Mouse (Mus musculus) cerebellum, adult 9-11 months (tissue): ENCODE measurements around the gene Fars2.
A peak's percentile ranks its signal among the peaks of the same experiment; 100 is the strongest.
"Not testable (repeated sequence)": the region's sequence is repeated elsewhere in the genome, so short reads cannot be mapped to it uniquely, and the experiment has no call there.

Experiments
- DNase-seq: peaks from one replicate; pipeline ENCODE4 v3.0.0; 2022

The Fars2 gene

DNA sequence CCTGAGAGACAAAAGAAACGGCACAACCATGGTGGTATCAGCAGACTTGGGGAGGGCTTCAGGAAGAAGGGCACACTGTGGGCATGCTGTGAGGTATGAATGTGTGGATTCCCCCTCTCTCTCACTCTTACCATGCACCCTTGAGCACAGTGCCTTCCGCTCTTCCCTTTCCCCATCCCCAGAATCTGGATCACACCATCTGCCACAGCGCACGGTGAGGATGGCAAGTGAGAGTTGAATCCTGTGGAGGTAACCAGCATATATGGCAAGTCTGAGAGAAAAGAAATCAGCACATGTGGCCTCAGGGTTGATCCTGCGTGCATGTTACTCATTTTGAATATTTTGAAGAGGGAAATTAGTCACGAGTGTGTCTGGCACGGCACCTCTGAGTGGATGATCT is 274.7 kb downstream of the Fars2 start:
- DNase-seq: no peak

DNA sequence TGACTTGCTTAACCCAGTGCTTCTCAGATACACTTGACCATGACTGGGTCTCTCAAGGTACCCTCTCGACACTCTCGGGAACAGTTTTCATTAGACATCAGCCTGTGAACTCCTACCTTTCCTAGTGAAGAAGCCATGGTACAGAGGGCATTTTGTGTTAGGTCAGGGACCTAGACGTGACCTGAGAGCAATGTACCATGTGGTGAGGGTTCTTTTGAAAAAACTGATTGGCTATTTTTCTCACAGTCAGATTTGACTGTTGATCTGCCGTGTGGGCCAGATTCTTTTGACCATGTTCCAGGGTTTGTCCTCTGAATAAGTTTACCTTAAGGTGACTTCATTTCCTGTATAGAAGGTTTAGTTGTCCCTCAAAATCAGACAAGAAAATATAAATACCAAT is 275.5 kb downstream of the Fars2 start:
- DNase-seq: no peak

DNA sequence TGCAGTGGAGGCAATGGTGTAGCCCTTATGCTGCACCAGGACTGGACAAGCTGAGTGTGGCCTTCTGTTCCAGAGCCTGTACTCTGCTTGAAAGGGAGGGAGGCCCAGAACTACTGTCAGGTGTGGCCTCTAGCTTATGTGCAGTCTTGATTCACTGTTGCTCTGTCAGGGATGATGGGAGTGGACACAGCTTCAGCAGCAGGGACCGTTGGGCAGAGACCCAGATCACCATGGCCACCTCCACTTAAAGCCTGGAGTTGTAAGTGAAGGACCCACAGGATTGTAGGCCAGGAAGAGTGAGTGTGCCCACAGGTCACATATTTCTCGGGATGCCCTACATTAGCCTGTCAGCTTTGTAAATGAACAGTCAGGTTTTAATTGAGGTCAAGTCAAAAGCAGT is 283.8 kb downstream of the Fars2 start:
- DNase-seq: no peak

DNA sequence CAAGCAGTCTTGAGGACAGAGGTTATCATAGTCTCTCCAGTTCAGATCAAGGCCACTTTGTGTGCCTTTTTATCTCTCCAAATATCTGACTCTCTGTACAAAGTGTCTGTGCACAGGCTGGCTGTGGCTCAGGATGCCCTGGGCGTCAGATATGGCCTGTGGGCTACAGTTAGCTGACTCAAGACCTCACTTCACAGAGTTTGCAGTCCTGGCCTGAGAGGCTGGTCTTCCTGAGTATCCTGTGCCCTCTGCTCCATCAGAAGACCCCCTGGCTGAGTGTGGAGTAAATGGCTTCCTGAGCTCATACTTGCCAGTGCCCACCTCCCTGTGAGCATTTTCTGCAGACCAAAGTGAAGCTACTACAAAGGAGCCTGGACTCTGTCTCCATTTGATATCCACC is 296.1 kb downstream of the Fars2 start:
- DNase-seq: no peak

DNA sequence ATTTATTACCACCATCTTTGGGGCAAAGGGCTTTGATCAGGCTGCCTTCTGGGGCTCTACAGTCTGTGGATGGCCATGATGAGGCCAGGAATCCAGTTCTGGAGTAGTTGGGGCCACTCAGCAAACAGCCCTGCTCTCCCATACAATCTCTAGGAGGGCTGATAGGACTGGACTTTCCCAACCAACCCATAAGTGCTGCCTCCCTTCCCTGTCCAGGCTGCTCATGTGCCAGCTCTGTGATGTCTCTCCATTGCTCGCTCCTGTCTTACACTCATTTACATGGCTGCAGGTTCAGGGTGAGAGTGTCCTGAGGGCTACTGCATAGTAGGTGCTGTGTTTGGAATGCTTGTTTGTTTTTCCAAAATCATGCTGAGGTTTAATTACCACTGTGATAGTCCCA is 298.0 kb downstream of the Fars2 start:
- no peak for DNase-seq

DNA sequence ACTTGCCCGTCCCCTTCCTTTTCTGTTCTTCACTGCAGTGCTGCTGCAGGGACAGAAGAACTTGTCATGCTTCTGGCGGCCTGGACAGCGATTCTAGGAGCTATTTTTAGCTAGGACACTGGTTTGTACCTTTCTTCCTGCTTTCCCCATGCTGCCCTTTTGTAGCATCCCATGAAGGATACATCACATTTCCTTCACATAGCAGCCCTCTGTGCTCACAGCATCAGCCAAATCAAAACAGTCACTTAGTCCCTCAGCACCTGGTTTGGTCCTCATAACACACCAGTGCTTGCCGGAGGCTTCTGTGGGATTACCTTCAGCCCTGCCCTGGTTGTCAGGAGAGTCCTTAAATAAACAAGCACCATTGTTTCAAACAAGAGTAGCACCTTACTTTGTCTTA is 299.3 kb downstream of the Fars2 start:
- no peak for DNase-seq

DNA sequence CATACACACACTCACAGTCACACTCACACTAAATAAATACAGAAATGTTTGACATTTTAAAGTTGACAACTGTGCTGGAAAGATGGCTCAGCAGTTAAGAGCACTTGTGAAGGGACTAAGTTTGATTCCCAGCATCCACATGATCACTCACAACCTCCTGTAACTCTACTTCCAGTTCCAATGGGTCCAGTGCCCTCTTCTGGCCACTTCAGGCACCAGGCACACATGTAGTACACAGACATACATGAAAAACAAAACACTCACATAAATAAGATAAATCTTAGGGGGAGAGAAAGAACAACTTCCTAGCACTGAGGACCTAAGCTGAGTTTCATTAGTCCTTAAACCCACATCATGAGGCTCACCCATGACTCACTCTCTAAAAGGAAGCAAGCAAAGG is 302.1 kb downstream of the Fars2 start:
- DNase-seq: no peak

DNA sequence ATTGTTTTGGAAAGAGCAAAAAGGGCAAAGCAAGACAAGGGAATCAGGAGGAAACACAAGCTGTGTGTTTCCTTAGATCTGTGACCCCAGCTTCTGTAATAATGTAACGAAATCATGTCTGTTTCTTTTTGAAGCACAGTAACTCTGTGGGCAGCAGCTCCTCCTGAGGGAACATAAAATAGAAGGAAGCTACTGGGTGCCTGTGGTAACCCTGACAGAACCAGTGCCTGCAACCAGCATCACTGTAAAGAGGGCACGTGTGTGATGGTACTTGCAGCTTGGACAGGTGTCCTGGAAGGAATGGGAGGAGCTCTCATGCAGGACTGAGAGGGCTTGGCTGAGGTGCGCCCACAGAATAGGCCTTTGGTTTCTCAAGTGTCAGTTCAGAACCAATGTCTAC is 305.2 kb downstream of the Fars2 start:
- DNase-seq: no peak

DNA sequence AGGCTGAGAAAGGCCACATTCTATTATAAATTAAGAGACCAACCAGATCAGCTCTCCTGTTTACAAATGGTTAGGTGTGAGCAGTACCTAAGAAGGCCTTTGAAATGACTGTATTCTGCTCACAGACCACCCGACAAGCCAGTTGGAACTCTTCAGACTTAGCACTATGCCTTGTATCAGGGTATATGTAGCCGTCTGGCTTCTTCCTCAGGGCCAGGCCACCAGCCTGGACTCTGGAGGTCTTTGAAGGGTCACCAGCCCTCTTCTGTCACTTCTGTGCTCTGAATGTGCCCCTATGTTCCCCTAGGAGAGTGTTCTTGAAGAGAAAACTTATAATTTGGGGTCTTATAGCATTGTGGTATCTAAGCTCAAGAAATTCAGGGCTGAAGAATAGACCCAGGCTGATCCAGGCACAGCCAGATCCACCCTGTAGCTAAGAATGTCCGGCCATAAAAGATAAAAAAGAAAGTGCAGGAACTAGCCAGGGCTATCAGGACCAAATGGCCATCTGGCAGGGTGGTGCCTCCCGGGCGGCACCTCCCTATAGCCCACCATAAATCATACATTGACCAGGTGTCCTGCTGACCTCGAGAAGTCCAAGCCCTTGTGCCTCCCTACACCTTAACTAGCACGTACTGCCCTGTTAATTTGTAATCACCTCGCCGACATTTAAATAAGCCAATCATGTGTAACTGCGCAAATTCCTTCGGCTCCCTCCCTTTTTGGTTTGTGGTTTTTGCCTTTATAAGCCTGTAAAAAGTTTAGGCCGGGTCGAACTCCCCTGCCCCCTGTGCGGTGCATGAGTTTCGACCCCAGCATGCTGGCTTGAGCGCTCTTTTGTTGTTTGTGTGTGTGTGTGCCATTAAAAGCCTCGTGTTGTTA is 308.9 kb downstream of the Fars2 start:
- DNase-seq: not testable (repeated sequence)

DNA sequence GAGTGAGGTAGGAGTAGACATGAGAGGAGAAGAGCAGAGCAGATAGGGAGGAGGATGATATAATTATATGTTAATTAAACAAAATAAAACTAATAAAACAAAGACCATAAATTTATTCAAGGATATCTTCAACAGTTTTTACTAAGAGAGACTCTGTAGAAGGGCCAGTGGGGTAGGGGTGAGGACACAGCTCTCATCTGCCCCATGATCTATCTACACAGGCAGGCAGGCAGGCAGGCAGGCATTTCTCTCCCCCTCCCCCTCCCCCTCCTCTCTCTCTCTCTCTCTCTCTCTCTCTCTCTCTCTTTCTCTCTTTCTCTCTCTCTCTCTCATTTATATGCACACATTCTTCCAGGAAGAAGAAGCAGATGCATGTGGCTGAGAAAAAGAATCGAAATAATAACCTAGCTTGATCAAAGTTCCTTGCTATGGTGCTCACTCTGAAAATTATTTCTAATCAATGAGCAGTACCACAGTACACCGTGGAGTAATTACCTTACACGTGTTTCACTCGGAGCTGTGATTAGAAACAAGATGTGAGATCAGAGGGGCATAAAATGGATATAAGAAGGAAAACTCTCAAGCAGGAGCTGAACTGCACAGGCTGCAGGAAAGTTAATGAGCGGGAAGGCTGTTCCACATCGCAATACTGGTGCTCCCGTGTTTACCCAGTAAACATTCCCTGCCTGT is 312.4 kb downstream of the Fars2 start:
- DNase-seq: no peak

DNA sequence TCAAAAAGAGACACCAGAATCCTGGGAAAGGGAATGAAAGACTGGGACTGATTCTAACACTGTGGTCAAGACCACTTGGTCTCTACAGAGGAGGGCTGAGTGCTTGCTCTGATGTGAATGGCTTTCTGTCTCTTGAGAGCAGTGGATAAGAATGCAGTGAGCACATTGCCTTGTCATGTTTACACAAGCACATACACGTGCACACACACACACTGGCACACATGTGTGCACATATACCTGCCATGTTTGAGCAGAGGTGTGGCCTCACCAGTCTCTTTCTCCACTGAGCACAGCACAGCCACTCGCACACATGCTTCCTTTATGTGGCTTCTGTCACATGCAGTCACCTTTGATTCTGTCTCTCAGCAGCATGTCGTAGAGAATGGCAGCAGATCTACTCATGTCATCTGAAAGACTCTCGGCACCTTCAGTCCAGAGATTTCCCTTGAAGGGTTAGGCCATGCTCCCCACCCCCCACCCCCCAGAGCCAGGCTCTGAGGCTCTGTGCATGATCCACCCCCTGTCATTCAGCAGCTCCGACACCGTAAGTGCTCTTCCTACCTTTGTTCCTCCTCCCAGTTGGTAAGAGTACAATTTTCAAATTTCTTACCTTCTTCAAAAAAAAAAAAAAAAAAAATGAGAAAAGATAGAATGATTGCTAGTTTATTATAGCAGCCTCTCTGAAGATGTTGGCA is 313.4 kb downstream of the Fars2 start:
- DNase-seq: no peak

DNA sequence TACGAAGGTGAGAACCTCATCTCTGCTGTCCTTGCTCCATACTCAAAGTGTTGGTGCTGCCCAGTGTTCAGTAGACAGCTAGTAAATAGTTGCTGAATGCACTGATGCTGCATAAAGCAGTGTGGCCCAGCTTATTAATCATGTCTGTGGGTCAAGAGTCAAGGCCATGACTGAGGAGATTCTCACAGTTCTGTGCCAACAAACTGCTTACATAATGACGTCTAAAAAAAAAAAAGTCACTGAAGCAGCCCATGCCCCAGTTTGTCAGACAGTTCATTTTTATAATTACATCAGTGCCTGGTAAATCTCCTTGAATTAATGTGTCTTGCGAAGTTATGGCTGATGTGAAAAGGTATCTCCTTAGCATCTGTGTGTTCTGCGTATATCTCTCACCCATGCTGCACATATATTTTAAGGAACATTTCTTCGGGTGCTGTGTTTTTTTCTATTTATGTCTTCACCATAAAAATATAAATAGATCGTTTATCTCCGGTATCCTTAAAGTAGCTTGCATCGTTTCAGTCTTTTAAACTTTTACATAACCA is 314.8 kb downstream of the Fars2 start:
- DNase-seq: no peak

DNA sequence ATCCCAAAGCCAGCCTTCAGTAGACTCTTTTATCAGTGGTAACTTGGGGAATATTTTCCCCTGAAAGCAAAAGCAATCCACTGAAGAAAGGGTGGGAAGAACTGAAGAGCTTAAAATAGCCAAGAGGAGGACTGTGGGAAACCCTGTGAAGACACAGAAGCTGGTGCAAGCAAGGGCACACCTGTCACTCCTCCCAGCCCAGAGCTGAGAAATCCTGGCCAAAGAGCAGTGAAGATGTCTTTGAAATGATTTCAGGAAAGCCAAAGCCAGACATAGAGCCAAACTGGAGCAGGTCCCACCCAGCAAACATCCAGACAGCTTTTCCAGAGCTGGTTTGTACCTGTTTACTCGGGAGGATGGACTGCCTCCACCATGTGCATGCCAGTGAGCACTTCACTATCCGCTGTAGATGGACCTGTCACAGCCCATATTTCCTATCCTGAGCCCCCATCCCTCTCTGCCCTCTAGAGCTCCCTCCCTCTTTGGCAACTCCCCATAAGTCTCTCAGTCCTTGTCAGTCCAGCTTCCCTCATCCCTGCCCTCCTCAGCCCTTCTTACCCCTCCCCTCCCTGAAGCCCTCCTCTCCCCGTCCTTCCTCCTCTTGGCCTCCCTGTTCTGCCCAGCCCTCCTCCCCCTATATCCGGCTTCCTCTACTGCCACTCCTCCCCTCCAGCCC is 327.7 kb downstream of the Fars2 start:
- peak; percentile 15 for DNase-seq

DNA sequence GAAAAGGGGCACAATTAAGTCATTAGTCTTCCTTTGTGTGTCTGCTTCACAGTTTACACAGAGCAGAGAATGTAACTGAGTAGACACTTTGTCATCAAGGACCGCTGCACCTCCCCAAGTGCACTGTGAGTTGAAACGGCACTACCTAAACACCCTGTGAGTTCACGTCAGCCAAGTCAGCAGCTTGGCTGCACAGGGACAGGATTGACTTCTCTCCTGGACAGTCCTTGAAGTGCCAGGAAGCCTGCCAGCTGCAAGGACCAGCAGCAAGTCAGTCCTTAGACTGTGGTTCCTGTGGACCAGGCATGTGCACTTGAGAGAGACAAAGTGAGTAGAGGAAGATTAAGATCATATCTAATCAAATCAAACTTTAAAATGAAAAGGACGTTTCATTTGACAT is 330.7 kb downstream of the Fars2 start:
- DNase-seq: no peak

DNA sequence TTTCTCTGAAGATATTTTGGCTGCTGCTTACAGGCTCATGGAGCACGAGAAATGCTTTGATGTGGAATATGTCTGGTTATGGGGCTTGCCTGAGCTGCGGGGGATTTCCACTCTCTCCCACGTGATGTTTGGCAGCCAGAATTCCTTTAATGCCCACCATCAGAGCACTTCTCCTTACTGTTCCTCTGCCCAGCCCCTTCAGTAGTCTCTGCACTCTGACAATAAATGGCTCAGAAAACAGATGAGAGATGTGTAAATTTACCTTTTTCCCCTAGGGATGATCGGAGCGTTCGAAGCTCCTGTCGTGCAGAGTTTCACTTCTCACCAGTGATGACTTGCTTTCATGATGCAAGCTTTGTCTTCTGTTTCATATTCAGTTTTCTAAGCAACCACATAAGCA is 331.4 kb downstream of the Fars2 start:
- no peak for DNase-seq

DNA sequence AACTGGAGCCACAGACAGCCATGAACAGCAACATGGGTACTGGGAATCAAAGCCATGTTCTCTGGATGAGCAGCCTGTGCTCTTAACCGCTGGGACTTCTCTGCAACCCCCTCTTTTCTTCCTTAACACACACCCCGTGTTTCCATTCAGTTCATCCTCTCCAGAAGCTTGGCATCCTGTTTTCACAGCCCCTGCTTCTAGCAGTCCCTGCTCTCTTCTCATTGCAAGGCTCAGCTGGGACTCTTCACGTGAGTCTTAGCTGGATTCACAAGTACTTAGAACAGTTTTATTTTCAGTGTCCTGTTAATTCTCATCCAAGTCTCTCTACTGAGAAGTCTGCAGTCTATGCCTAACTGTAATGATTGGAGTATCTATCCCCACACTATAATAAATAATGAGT is 334.2 kb downstream of the Fars2 start:
- no peak for DNase-seq

DNA sequence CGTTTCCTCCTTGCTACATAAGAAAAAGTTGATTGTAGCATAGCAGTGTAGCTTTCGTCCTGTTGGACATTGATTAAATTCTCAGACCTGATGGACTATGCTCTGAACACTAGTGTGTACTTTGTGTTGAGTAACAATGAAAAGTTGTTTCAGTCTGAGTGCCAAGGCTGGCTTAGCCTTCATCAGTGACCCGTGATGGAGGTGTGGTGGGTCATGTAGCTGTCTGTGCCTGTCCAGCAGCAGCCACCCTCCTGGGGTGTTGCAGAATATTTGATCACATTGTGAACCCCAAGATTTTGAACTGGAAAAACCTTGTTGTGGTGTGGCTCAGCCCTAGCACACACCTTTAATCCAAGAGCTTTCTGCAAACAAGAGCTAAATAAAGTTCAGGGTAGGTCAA is 343.3 kb downstream of the Fars2 start:
- DNase-seq: no peak

DNA sequence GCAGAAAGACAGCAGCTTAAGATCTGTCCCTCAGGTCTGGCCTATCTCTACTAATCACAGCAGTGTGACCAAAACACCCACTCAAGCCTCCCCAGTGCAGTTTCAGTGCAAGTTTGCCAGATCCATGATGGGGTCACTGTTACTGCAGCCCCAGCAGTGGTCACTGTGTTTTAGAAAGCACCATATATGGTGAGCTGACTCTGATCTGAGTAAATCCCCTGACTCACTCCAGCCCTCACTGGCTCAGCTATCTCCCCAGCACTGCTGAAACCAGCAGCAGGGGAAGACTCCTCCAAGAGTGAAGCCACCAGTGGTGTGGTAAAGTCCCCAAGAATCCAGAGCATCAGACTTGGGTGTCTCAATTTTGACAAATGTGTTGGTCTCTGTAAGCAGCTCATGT is 346.5 kb downstream of the Fars2 start:
- no peak for DNase-seq

DNA sequence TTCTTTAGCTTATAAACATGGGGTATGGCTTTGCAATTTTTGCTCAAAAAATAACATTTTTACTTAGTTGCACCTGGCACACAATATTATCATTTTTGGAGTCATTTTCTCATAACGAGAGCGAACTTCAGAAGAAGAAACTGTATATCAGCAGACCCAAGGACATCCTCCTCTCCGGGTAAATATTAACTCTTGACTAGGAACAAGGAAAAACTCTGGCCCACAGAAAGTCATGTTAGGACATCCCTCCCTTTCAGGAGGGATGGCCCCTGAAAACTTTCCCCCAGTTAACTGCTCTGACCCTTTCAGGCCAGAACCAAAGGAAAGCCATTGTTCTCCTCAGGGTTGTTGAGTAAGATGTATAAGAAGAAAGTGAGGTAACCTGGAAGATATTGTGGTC is 348.9 kb downstream of the Fars2 start:
- DNase-seq: not testable (repeated sequence)

DNA sequence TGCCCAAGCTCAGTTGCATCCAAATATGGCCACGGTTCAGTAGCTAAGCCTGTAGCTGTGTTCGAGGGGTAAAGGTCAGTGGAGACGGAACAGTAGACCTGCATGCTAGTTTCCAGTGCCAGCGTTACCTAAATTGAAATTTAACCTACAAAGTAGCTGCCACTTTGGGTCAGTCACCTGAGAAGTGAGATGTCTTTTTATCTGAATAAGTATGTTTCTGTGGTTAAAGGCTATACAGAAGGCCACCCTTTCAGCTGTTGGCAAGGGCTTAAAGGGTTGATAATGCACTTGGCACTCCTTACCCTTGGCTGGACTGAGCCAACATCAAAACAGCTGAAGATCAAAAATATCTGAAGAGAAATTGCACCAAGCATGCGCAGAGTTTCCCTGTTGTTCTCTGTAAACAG is 349.3 kb downstream of the Fars2 start:
- DNase-seq: no peak

DNA sequence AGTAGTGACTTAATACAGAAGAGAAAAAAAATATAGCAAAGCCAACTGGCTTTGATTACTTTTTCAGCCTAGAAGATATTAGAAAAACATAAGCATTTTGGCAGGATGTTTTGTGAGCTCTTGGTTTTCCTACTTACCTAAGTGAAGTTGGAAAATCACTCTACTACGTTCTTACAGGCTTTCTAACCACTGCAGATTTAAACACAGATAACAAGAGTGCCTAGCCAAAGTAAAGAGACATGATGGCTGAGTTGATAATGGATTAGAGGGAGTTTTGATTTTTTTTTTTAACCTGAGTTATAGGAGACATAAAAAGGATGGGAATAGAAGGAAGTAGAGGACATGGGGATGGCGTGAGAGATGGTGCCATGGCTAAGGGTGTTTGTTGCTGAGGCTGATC is 350.6 kb downstream of the Fars2 start:
- no peak for DNase-seq

DNA sequence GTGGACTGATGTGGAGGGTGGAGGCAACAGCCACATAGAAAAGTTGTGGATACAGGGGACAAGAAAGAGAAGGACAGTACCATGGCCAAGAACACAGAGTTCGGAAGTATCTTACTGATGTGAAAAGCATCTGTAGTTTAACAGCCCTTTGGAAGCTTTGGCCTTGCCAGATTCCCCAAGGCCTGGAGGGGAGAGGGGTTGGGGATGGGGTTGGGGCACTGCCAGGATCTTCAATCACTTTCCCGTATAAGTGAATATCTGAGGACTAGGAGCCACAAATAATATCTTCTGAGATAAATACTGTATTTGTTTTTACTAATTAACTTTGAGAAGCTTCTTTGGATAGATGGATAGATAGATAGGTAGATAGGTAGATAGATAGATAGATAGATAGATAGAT is 351.8 kb downstream of the Fars2 start:
- DNase-seq: no peak
